Mouse (Mus musculus): Measurements from ENCODE around the gene Tsc2. TPM values are rescaled to one million over a fixed set of nuclear protein-coding genes. Genes with fewer than 3 reads are reported as not detected.

Tsc2 gene
- polyA plus RNA-seq, 1 experiment: 49.5 TPM

GRCm38 (mm10) chr17:24591695-24592094 lies 40.7 kb downstream of the Tsc2 start:
- TF ChIP-seq TCF3 (IDR thresholded peaks at IDR 0.05; ENCODE audit: insufficient read length, low read depth) (no peak), MYOG (IDR thresholded peaks at IDR 0.05; ENCODE audit: control insufficient read depth in 1 of 3, insufficient read depth in 1 of 3, insufficient read length in 2 of 3, low read depth in 2 of 3) (no peak), E2F4 (IDR thresholded peaks at IDR 0.05; ENCODE audit: insufficient read depth) (no peak), USF1 (IDR thresholded peaks at IDR 0.05; ENCODE audit: low read depth) (no peak), MYOD1 (IDR thresholded peaks at IDR 0.05; ENCODE audit: control insufficient read depth in 1 of 3, insufficient read length in 2 of 3, low read depth in 2 of 3) (no peak), POLR2A (IDR thresholded peaks at IDR 0.05; ENCODE audit: insufficient read length, low read depth) (no peak), CEBPB (IDR thresholded peaks at IDR 0.05; ENCODE audit: insufficient read depth, poor library complexity, severe bottlenecking) (no peak), REST (IDR thresholded peaks at IDR 0.05; ENCODE audit: insufficient read depth, insufficient read length) (no peak), MAX (IDR thresholded peaks at IDR 0.05; ENCODE audit: low read depth) (no peak), TCF12 (IDR thresholded peaks at IDR 0.05; ENCODE audit: insufficient read depth, poor library complexity, severe bottlenecking) (no peak), SRF (IDR thresholded peaks at IDR 0.05; ENCODE audit: control insufficient read depth, insufficient read length, low read depth) (no peak), POLR2AphosphoS2 (IDR thresholded peaks at IDR 0.05; ENCODE audit: insufficient read length, low read depth) (no peak)
- no peak overlapping the region for H3K4me2 ChIP-seq (ENCODE audit: low read depth)
- no peak overlapping the region for H3K4me3 ChIP-seq
- H3K36me3 ChIP-seq (ENCODE audit: control insufficient read depth, insufficient read depth): peaks cover 26% of the 10 kb centered on the region
- no peaks in the 10 kb centered on the region for H3K79me2 ChIP-seq (ENCODE audit: control insufficient read depth, insufficient read depth)
- no peaks in the 10 kb centered on the region for H3K27me3 ChIP-seq (ENCODE audit: control insufficient read depth, insufficient read depth, insufficient read length)
- H3ac ChIP-seq (ENCODE audit: control insufficient read depth, insufficient read length): no peak overlapping the region

GRCm38 (mm10) chr17:24590943-24591342 lies 41.5 kb downstream of the Tsc2 start:
- TF ChIP-seq USF1 (IDR thresholded peaks at IDR 0.05; ENCODE audit: low read depth) (no peak), POLR2A (IDR thresholded peaks at IDR 0.05; ENCODE audit: insufficient read length, low read depth) (no peak), REST (IDR thresholded peaks at IDR 0.05; ENCODE audit: insufficient read depth, insufficient read length) (no peak), POLR2AphosphoS2 (IDR thresholded peaks at IDR 0.05; ENCODE audit: insufficient read length, low read depth) (no peak), MAX (IDR thresholded peaks at IDR 0.05; ENCODE audit: low read depth) (no peak), TCF3 (IDR thresholded peaks at IDR 0.05; ENCODE audit: insufficient read length, low read depth) (no peak), E2F4 (IDR thresholded peaks at IDR 0.05; ENCODE audit: insufficient read depth) (no peak)
- Histone ChIP-seq H3K4me2 (ENCODE audit: low read depth) (no peak overlapping the region), H3K27me3 (ENCODE audit: control insufficient read depth, insufficient read depth, insufficient read length) (no peaks in the 10 kb centered on the region), H3K4me3 (no peak overlapping the region), H3K36me3 (ENCODE audit: control insufficient read depth, insufficient read depth) (peaks cover 32% of the 10 kb centered on the region), H3K79me2 (ENCODE audit: control insufficient read depth, insufficient read depth) (no peaks in the 10 kb centered on the region), H3ac (ENCODE audit: control insufficient read depth, insufficient read length) (no peak overlapping the region)

GRCm38 (mm10) chr17:24586532-24586931 lies 45.9 kb downstream of the Tsc2 start:
- TF ChIP-seq E2F4 (IDR thresholded peaks at IDR 0.05; ENCODE audit: insufficient read depth) (no peak), USF1 (IDR thresholded peaks at IDR 0.05; ENCODE audit: low read depth) (no peak), CEBPB (IDR thresholded peaks at IDR 0.05; ENCODE audit: insufficient read depth, poor library complexity, severe bottlenecking) (no peak), REST (IDR thresholded peaks at IDR 0.05; ENCODE audit: insufficient read depth, insufficient read length) (no peak), SRF (IDR thresholded peaks at IDR 0.05; ENCODE audit: control insufficient read depth, insufficient read length, low read depth) (no peak), TCF12 (IDR thresholded peaks at IDR 0.05; ENCODE audit: insufficient read depth, poor library complexity, severe bottlenecking) (no peak), MYOG (IDR thresholded peaks at IDR 0.05; ENCODE audit: control insufficient read depth in 1 of 3, insufficient read depth in 1 of 3, insufficient read length in 2 of 3, low read depth in 2 of 3) (no peak), MYOD1 (IDR thresholded peaks at IDR 0.05; ENCODE audit: control insufficient read depth in 1 of 3, insufficient read length in 2 of 3, low read depth in 2 of 3) (no peak)
- Histone ChIP-seq H3K79me2 (ENCODE audit: control insufficient read depth, insufficient read depth) (no peaks in the 10 kb centered on the region), H3K4me3 (no peak overlapping the region), H3K36me3 (ENCODE audit: control insufficient read depth, insufficient read depth) (peaks cover 36% of the 10 kb centered on the region), H3ac (ENCODE audit: control insufficient read depth, insufficient read length) (no peak overlapping the region), H3K27me3 (ENCODE audit: control insufficient read depth, insufficient read depth, insufficient read length) (no peaks in the 10 kb centered on the region), H3K4me2 (ENCODE audit: low read depth) (no peak overlapping the region)

GRCm38 (mm10) chr17:24584520-24584919 lies 47.9 kb downstream of the Tsc2 start:
- Histone ChIP-seq H3K79me2 (ENCODE audit: control insufficient read depth, insufficient read depth) (no peaks in the 10 kb centered on the region), H3K36me3 (ENCODE audit: control insufficient read depth, insufficient read depth) (peaks cover 43% of the 10 kb centered on the region), H3K27me3 (ENCODE audit: control insufficient read depth, insufficient read depth, insufficient read length) (no peaks in the 10 kb centered on the region), H3ac (ENCODE audit: control insufficient read depth, insufficient read length) (no peak overlapping the region), H3K4me2 (ENCODE audit: low read depth) (no peak overlapping the region), H3K4me3 (no peak overlapping the region)
- TF ChIP-seq CEBPB (IDR thresholded peaks at IDR 0.05; ENCODE audit: insufficient read depth, poor library complexity, severe bottlenecking) (no peak), SRF (IDR thresholded peaks at IDR 0.05; ENCODE audit: control insufficient read depth, insufficient read length, low read depth) (no peak)

GRCm38 (mm10) chr17:24583599-24584460 lies 48.6 kb downstream of the Tsc2 start:
- no peak overlapping the region for H3K4me2 ChIP-seq (ENCODE audit: low read depth)
- H3K27me3 ChIP-seq (ENCODE audit: control insufficient read depth, insufficient read depth, insufficient read length): no peaks in the 10 kb centered on the region
- peaks cover 39% of the 10 kb centered on the region for H3K36me3 ChIP-seq (ENCODE audit: control insufficient read depth, insufficient read depth)
- no peak for TF ChIP-seq MYOD1 (IDR thresholded peaks at IDR 0.05; ENCODE audit: control insufficient read depth in 1 of 3, insufficient read length in 2 of 3, low read depth in 2 of 3)
- H3ac ChIP-seq (ENCODE audit: control insufficient read depth, insufficient read length): no peak overlapping the region
- H3K79me2 ChIP-seq (ENCODE audit: control insufficient read depth, insufficient read depth): no peaks in the 10 kb centered on the region
- no peak overlapping the region for H3K4me3 ChIP-seq
